Mouse (Mus musculus) thymus, adult 2 months (tissue): ENCODE data around the gene Trir.

Experiments
- CTCF ChIP-seq: fragments of 200-500 bp; IDR thresholded peaks from 2 replicates; pipeline ENCODE4 v1.5.1; 2012; ENCODE audit warnings: mild to moderate bottlenecking, control low read depth, low read length, moderate library complexity, borderline replicate concordance; ENCODE audit not compliant: control insufficient read depth, poor library complexity, insufficient read depth; ENCODE audit errors: extremely low read depth
- POLR2A ChIP-seq: fragments of 200-500 bp; IDR thresholded peaks from 2 replicates; pipeline ENCODE4 v1.6.1; 2012; ENCODE audit warnings: mild to moderate bottlenecking, low read length, control low read depth, moderate library complexity; ENCODE audit not compliant: control insufficient read depth, poor library complexity, insufficient read depth; ENCODE audit errors: extremely low read depth

DNA sequence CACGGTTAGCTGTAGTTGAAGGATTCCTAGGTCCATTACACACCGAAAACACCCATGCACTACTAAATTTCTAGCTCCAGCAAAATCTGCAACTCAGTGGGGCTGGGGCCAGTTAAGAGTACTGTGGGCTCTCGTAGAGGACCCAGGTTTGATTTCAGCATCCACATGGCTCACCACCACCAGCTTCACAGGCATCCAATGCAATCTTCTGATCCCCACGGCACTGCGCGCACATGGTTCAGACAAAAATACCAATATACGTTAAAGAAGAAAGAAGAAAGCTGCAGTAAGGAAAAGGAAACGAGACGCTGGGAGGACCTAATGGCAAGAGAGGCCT is 9.7 kb downstream of the Trir start:
- TF ChIP-seq CTCF (no peak), POLR2A (no peak)
